Mouse (Mus musculus): ENCODE measurements at regions not wholly inside any gene's neighbourhood (a gene's known extent, or its start where the extent isn't known, plus 50 kb on each side); places are given as distances from the start of the nearest gene placed in this dataset.
"Not testable (repeated sequence)": the region's sequence is repeated elsewhere in the genome, so short reads cannot be mapped to it uniquely, and the experiment has no call there.

- no peak for DNase-seq
These were observed 62.1 kb downstream of the Naa11 start for GRCm38 (mm10) chr5:97330074-97330473.

DNA sequence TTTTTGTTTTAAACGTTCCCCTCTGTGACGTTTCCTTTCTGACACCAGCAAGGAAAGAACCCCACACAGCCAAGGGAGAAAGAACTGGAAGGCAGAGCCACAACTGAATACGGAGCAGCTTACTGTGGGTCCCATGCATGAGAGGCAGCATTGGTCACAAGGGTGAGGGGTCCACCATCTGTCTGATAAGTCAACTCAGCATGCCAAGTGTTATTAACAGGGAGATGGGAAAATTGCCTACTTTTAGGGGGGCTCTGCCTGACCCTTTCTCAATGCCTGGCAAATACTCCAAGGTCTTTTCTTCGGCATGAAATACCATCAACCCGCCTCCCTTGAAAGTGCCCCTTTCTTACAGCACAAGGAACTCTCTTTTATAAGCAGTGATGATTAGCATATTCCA lies 66.3 kb downstream of the Naa11 start:
- DNase-seq = no peak

- DNase-seq = no peak
These were observed 68.3 kb downstream of the Naa11 start for GRCm38 (mm10) chr5:97323873-97324272.

- no peak for DNase-seq
These were observed 72.2 kb downstream of the Naa11 start for GRCm38 (mm10) chr5:97319816-97320487.

DNA sequence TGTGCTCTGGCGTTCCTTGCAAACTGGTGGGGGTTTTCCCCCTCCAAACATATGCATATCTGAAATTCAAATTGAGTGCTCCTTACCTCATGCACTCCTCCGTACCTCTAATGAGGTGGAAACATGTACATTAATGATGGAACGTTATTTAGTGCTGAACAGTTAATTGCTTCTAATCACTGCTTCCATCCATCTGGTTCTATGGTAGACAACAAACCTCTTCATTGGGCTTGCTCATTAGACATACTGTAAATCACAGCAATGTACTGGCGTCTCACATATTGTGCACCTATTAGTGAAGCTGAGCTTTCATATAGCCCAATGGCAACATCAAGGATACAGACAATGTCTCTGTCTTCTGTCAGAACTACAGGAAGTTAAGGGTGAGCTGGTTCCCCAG lies 85.3 kb downstream of the Naa11 start:
- DNase-seq = no peak

DNA sequence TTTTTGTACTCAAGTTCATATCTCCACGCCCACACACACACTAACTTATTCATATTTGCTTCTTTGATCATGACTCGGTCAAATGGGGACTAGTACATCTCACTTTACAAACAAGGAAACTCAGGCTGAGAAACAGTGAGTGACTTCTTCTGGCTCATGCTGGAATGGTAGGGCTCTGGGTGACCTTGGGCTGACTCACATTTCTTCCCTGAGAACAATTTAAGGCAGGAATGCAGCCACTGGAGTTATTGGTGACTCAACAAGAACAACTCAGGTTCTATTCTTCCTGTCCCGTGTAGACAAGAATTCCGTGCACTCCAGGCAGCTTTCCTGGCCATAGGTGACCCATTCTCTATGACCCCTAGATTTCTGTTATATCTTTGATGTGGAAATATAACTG lies 87.3 kb downstream of the Naa11 start:
- DNase-seq = no peak

- DNase-seq = no peak
These were observed 90.6 kb downstream of the Naa11 start for GRCm38 (mm10) chr5:97301621-97302020.

DNA sequence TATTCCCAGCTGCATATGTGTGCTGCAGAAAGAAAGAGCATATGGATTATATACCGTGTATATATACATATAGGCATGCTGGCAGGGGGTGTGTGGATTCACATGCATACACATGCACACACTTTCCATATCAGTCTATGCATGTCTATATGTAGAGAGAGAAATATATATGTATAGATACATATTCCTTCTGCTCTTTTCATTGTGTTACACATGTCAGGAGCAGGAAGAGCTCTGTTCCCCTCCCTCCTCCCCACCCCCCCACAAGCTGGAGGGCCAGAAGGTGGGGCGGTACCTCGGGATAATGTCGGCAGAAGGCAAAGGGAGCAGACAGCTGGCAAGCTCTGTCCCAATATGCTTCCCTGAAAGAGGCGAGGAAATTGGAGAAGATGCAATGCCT lies 91.3 kb downstream of the Naa11 start:
- DNase-seq = peak; percentile 6

DNA sequence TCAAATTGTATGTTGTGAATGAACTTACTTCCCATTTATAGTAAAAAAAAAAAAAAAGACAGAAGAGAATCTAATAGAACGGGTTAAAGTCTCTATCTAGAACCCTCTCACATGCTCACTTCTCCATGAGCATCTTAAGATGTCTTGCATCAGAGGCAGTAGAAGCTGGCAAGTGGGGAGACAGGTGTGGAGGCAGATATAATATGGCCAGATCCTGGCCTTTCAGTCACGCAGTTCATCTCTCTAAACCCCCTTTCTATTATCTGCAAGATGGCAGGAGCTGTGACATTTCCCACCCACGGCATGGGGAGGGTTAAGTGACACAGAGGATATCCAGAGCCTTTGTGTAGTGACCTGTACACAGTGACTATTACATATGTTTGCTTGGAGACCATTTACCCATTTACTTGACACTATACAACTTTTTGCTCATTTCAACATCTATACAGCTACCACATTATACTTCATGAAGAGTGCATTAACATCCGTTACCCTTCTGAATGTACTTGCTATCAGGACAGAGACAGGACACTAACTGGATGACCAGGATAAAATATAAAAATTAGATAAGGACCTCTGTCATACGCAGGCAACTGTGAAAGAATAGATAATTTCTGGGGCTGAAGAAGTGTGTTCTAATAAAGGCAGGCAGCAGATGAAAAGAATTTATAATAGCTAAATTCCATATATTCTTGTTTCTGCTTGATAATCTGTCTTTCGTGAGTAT lies 91.9 kb downstream of the Naa11 start:
- DNase-seq = no peak

- no peak for DNase-seq
These were observed 92.5 kb downstream of the Naa11 start for GRCm38 (mm10) chr5:97299631-97300030.

DNA sequence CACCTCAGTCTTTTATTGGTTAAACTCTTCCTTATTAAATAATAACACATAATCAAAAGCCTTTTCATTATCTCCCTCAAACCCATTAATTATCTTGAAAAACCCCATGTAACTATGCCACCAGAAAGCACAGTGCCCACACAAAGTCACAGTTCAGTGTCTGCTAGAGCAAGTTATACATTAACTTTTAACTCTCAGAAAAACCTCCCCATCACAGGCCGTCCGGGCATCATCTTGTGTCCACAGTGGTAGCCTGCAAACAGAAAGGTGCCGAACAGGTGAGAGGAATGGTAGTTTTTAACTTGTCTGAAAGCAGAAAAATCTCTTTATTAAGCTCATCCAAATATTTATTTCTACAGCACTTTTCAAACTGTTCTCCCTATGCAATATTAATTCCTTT lies 96.0 kb downstream of the Naa11 start:
- DNase-seq = no peak

DNA sequence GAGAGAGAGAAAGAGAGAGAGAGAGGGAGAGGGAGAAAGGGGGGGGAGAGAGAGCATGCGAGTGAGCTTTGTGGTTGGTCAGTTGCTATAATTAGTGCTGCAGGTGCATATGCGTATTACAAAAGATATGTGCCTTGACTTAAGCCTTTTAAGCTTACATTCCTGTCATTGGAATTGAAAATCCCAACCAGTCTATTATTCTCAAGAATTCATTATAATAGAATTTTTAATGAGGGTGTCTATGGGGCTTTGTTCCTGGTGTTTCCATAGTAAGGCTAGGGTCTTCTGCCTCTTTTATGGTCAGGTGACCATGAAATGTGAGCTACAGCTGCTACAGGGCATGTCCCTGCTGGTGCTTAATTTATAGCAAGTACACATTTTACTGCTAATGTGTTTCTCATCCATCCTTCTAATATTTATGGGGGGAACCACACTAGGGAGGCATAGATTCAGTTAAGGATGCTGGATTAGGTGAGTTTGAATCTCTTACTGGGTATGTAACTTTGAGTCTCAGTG lies 102.0 kb downstream of the Naa11 start:
- DNase-seq = no peak

GRCm38 (mm10) chr5:97289401-97290165 lies 102.6 kb downstream of the Naa11 start:
- no peak for DNase-seq

- no peak for DNase-seq
These were observed 112.7 kb downstream of the Naa11 start for GRCm38 (mm10) chr5:97279455-97279854.

- DNase-seq = no peak
These were observed 114.2 kb downstream of the Naa11 start for GRCm38 (mm10) chr5:97277795-97278572.

- no peak for DNase-seq
These were observed 115.5 kb downstream of the Naa11 start for GRCm38 (mm10) chr5:97276724-97277123.

- not testable (repeated sequence) for DNase-seq
These were observed 127.5 kb downstream of the Naa11 start for GRCm38 (mm10) chr5:97264666-97265065.

- DNase-seq = no peak
These were observed 135.1 kb downstream of the Naa11 start for GRCm38 (mm10) chr5:97257106-97257505.

GRCm38 (mm10) chr5:97256445-97257060 lies 135.6 kb downstream of the Naa11 start:
- no peak for DNase-seq

DNA sequence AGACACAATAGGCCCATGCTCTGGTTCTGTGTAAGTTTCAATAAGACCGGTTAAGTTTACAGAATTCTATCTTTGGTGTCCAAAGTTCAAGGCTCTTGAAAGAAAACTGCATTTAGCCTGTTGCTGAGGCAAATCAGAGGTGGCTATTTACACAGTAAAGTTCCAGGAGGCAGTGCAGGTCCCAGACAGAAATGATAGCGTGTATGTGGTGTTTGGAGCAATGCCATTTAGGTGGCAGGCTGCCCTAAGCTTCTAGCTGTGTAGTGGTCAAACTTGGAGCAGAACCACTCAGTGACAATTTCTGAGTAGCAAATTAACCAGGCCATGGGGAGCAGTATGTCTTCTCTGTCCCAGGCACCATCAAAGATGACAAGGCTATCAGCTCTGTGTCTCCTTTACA lies 125.5 kb upstream of the Paqr3 start:
- DNase-seq = no peak

- no peak for DNase-seq
These were observed 115.0 kb upstream of the Paqr3 start for GRCm38 (mm10) chr5:97226425-97226824.

All from adrenal gland, postnatal 25 days (tissue).